Mouse (Mus musculus) myocyte (in vitro differentiated cells): Measurements from ENCODE around the gene Cwc22.

ENCODE experiments used
- E2F4 ChIP-seq: IDR thresholded peaks from one replicate; pipeline ENCODE4 v1.6.1; 2011; ENCODE audit warnings: mild to moderate bottlenecking, control low read depth, moderate library complexity; ENCODE audit not compliant: insufficient read depth
- MAX ChIP-seq: IDR thresholded peaks from one replicate; pipeline ENCODE4 v1.6.1; 2011; ENCODE audit warnings: low read depth, mild to moderate bottlenecking, control low read depth
- POLR2A ChIP-seq: IDR thresholded peaks from one replicate; pipeline ENCODE4 v1.6.1; 2011; ENCODE audit warnings: low read depth, mild to moderate bottlenecking, control low read depth, moderate library complexity; ENCODE audit not compliant: insufficient read length
- POLR2AphosphoS2 ChIP-seq: IDR thresholded peaks from one replicate; pipeline ENCODE4 v1.6.1; 2011; ENCODE audit warnings: low read depth, control low read depth; ENCODE audit not compliant: insufficient read length
- TCF12 ChIP-seq: IDR thresholded peaks from one replicate; pipeline ENCODE4 v1.6.1; 2011; ENCODE audit warnings: mild to moderate bottlenecking, control low read depth; ENCODE audit not compliant: poor library complexity, insufficient read depth, severe bottlenecking
- TCF3 ChIP-seq: IDR thresholded peaks from one replicate; pipeline ENCODE4 v1.6.1; 2011; ENCODE audit warnings: low read depth, control low read depth; ENCODE audit not compliant: insufficient read length
- USF1 ChIP-seq: IDR thresholded peaks from one replicate; pipeline ENCODE4 v1.6.1; 2011; ENCODE audit warnings: low read depth, mild to moderate bottlenecking, control low read depth, moderate library complexity

- no peak for TF ChIP-seq POLR2A
- no peak for TF ChIP-seq POLR2AphosphoS2
- TF ChIP-seq USF1, result no peak
- TF ChIP-seq TCF12, result no peak
- no peak for TF ChIP-seq TCF3
- TF ChIP-seq MAX, result no peak
- TF ChIP-seq E2F4, result no peak
Measured at GRCm38 (mm10) chr2:77985991-77986730, 40.0 kb upstream of the Cwc22 start.
